Mouse (Mus musculus): Measurements from ENCODE around the gene Rhog. TPM values are rescaled to one million over a fixed set of nuclear protein-coding genes. Genes with fewer than 3 reads are reported as not detected.

Rhog gene
- polyA plus RNA-seq (2011; ENCODE audit: insufficient read depth, insufficient read length, low read depth, missing spikeins): 20.0 and 20.4 TPM in 2 replicates

GRCm38 (mm10) chr7:102255954-102256353 is at the start of gene Rhog:
Rhog (minus strand) TSS chr7:102256054.
- Histone ChIP-seq H3K36me3 (ENCODE audit: control insufficient read depth, insufficient read depth, low read length, poor library complexity, severe bottlenecking) (no peaks in the 10 kb centered on the region), H3K27ac (ENCODE audit: insufficient read depth, low read length) (no peak within 1 kb of the TSS), H3K9ac (ENCODE audit: low read depth, poor library complexity, severe bottlenecking) (no peak within 1 kb of the TSS), H3K27me3 (ENCODE audit: control insufficient read depth, insufficient read depth, low read length, poor library complexity, severe bottlenecking) (no peaks in the 10 kb centered on the region), H3K4me1 (ENCODE audit: control insufficient read depth, insufficient read depth, low read length) (no peaks in the 10 kb centered on the region), H3K9me3 (replicated peaks; ENCODE audit: control insufficient read depth, insufficient read depth, low read length, poor library complexity, severe bottlenecking) (no peaks in the 10 kb centered on the region), H3K4me3 (ENCODE audit: low read depth, low read length) (no peak within 1 kb of the TSS)
- TF ChIP-seq EP300 (IDR thresholded peaks at IDR 0.05; ENCODE audit: insufficient read depth, low read depth, low read length) (no peak), CTCF (IDR thresholded peaks at IDR 0.05; ENCODE audit: low read depth, low read length) (no peak), POLR2A (IDR thresholded peaks at IDR 0.05; ENCODE audit: insufficient read depth, low read length) (no peak)

DNA sequence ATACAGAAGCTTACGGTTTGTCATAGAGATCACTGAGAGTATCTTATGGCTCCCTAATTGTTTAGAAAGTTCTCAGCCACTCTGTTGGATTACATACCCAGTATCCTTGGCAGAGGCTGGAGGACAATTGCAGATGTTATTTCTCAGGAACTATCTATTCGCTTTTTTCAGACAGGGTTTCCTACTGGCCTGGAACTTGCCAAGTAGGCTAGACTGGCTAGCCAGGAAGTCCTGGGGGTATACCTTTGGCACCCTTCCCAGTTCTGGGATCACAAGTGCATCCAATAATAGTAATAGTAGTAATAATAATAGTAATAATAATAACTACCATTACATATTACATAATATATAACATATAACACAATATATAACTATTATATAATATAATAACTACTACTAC is 49.7 kb upstream of the Rhog start:
- no peaks in the 10 kb centered on the region for H3K4me1 ChIP-seq (ENCODE audit: control insufficient read depth, insufficient read depth, low read length)
- H3K27ac ChIP-seq (ENCODE audit: insufficient read depth, low read length): no peak overlapping the region
- H3K9me3 ChIP-seq (replicated peaks; ENCODE audit: control insufficient read depth, insufficient read depth, low read length, poor library complexity, severe bottlenecking): no peaks in the 10 kb centered on the region
- H3K27me3 ChIP-seq (ENCODE audit: control insufficient read depth, insufficient read depth, low read length, poor library complexity, severe bottlenecking): no peaks in the 10 kb centered on the region
- no peak overlapping the region for H3K9ac ChIP-seq (ENCODE audit: low read depth, poor library complexity, severe bottlenecking)
- TF ChIP-seq EP300 (IDR thresholded peaks at IDR 0.05; ENCODE audit: insufficient read depth, low read depth, low read length) (no peak), CTCF (IDR thresholded peaks at IDR 0.05; ENCODE audit: low read depth, low read length) (no peak), POLR2A (IDR thresholded peaks at IDR 0.05; ENCODE audit: insufficient read depth, low read length) (no peak)
- H3K4me3 ChIP-seq (ENCODE audit: low read depth, low read length): no peak overlapping the region
- H3K36me3 ChIP-seq (ENCODE audit: control insufficient read depth, insufficient read depth, low read length, poor library complexity, severe bottlenecking): no peaks in the 10 kb centered on the region

DNA sequence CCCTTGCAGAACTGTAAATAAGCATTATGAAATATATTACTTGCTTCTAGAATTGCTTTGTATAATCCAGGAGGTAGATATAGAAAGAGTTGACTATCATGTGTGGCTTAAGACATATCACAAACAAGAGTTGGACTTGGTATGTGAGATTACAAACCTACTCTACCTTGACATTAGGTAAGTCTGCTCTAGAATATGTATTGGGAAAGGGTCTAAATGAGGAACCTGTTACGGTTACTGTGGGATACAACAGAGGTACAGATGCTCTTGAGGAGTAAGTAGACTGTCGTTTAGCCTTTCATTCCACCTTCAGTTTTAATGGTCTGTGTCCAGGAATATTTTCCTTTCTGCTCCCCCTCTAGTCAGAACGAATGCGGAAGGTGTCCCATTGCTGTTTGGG is 46.6 kb upstream of the Rhog start:
- TF ChIP-seq POLR2A (IDR thresholded peaks at IDR 0.05; ENCODE audit: insufficient read depth, low read length) (no peak), CTCF (IDR thresholded peaks at IDR 0.05; ENCODE audit: low read depth, low read length) (no peak), EP300 (IDR thresholded peaks at IDR 0.05; ENCODE audit: insufficient read depth, low read depth, low read length) (no peak)
- H3K27ac ChIP-seq (ENCODE audit: insufficient read depth, low read length): no peak overlapping the region

GRCm38 (mm10) chr7:102300761-102301160 is 44.9 kb upstream of the Rhog start:
- TF ChIP-seq EP300 (IDR thresholded peaks at IDR 0.05; ENCODE audit: insufficient read depth, low read depth, low read length) (no peak), POLR2A (IDR thresholded peaks at IDR 0.05; ENCODE audit: insufficient read depth, low read length) (no peak), CTCF (IDR thresholded peaks at IDR 0.05; ENCODE audit: low read depth, low read length) (no peak)
- no peak overlapping the region for H3K9ac ChIP-seq (ENCODE audit: low read depth, poor library complexity, severe bottlenecking)
- H3K27me3 ChIP-seq (ENCODE audit: control insufficient read depth, insufficient read depth, low read length, poor library complexity, severe bottlenecking): no peaks in the 10 kb centered on the region
- no peaks in the 10 kb centered on the region for H3K36me3 ChIP-seq (ENCODE audit: control insufficient read depth, insufficient read depth, low read length, poor library complexity, severe bottlenecking)
- H3K9me3 ChIP-seq (replicated peaks; ENCODE audit: control insufficient read depth, insufficient read depth, low read length, poor library complexity, severe bottlenecking): no peaks in the 10 kb centered on the region
- no peak overlapping the region for H3K4me3 ChIP-seq (ENCODE audit: low read depth, low read length)
- no peaks in the 10 kb centered on the region for H3K4me1 ChIP-seq (ENCODE audit: control insufficient read depth, insufficient read depth, low read length)
- no peak overlapping the region for H3K27ac ChIP-seq (ENCODE audit: insufficient read depth, low read length)

More for the DNA sequence above, 46.6 kb upstream of the Rhog start:
- no peaks in the 10 kb centered on the region for H3K27me3 ChIP-seq (ENCODE audit: control insufficient read depth, insufficient read depth, low read length, poor library complexity, severe bottlenecking)
- H3K4me3 ChIP-seq (ENCODE audit: low read depth, low read length): no peak overlapping the region
- no peaks in the 10 kb centered on the region for H3K36me3 ChIP-seq (ENCODE audit: control insufficient read depth, insufficient read depth, low read length, poor library complexity, severe bottlenecking)
- no peaks in the 10 kb centered on the region for H3K4me1 ChIP-seq (ENCODE audit: control insufficient read depth, insufficient read depth, low read length)
- no peaks in the 10 kb centered on the region for H3K9me3 ChIP-seq (replicated peaks; ENCODE audit: control insufficient read depth, insufficient read depth, low read length, poor library complexity, severe bottlenecking)
- H3K9ac ChIP-seq (ENCODE audit: low read depth, poor library complexity, severe bottlenecking): no peak overlapping the region

DNA sequence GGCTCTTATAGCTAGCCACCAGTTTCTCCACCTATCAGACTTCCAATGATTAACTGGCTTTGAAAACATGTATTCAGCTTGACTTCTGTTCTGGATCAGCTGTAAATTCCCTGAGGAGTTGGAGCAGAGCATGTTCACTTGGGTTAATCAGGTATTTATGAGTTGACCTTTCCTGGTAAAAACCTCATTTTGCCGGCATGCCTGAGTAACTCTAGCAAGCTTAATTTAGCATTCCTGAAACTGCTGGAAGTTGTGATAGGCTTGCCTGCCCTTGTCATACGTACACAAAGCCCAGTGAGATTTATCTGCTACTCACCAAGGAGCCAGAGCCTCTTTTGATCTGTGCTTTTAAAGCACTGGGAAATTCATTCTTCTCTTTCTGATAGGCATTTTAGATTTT is 37.4 kb upstream of the Rhog start:
- Histone ChIP-seq H3K9me3 (replicated peaks; ENCODE audit: control insufficient read depth, insufficient read depth, low read length, poor library complexity, severe bottlenecking) (no peaks in the 10 kb centered on the region), H3K27ac (ENCODE audit: insufficient read depth, low read length) (no peak overlapping the region), H3K36me3 (ENCODE audit: control insufficient read depth, insufficient read depth, low read length, poor library complexity, severe bottlenecking) (no peaks in the 10 kb centered on the region), H3K27me3 (ENCODE audit: control insufficient read depth, insufficient read depth, low read length, poor library complexity, severe bottlenecking) (no peaks in the 10 kb centered on the region), H3K9ac (ENCODE audit: low read depth, poor library complexity, severe bottlenecking) (no peak overlapping the region), H3K4me3 (ENCODE audit: low read depth, low read length) (no peak overlapping the region), H3K4me1 (ENCODE audit: control insufficient read depth, insufficient read depth, low read length) (no peaks in the 10 kb centered on the region)
- TF ChIP-seq CTCF (IDR thresholded peaks at IDR 0.05; ENCODE audit: low read depth, low read length) (no peak), EP300 (IDR thresholded peaks at IDR 0.05; ENCODE audit: insufficient read depth, low read depth, low read length) (no peak), POLR2A (IDR thresholded peaks at IDR 0.05; ENCODE audit: insufficient read depth, low read length) (no peak)

DNA sequence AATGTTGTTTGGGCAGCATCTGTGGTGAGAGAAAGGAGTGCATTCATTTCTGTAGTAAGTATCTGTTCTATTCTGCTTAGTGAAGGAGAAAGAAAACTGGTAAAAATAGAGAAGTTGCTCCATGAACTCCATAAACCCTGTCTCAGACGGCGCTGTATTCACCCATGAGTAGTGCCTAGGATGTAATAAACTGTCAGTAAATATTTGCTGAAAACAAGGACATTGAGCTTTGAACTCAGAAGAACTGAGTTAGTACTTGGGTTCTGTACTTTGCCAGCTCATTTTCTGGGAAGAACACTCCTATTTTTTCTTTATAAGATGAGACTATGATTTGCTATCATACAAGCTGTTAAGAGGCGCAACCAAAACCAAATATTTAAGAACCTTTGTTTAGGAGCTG is 36.4 kb upstream of the Rhog start:
- Histone ChIP-seq H3K4me1 (ENCODE audit: control insufficient read depth, insufficient read depth, low read length) (no peaks in the 10 kb centered on the region), H3K4me3 (ENCODE audit: low read depth, low read length) (no peak overlapping the region), H3K27ac (ENCODE audit: insufficient read depth, low read length) (no peak overlapping the region), H3K36me3 (ENCODE audit: control insufficient read depth, insufficient read depth, low read length, poor library complexity, severe bottlenecking) (no peaks in the 10 kb centered on the region), H3K9ac (ENCODE audit: low read depth, poor library complexity, severe bottlenecking) (no peak overlapping the region), H3K9me3 (replicated peaks; ENCODE audit: control insufficient read depth, insufficient read depth, low read length, poor library complexity, severe bottlenecking) (no peaks in the 10 kb centered on the region), H3K27me3 (ENCODE audit: control insufficient read depth, insufficient read depth, low read length, poor library complexity, severe bottlenecking) (no peaks in the 10 kb centered on the region)
- no peak for TF ChIP-seq CTCF (IDR thresholded peaks at IDR 0.05; ENCODE audit: low read depth, low read length)
- TF ChIP-seq EP300 (IDR thresholded peaks at IDR 0.05; ENCODE audit: insufficient read depth, low read depth, low read length): no peak
- no peak for TF ChIP-seq POLR2A (IDR thresholded peaks at IDR 0.05; ENCODE audit: insufficient read depth, low read length)
